Mouse (Mus musculus) 416B (cell line): ENCODE measurements around the gene Cacnb4.

Experiments used
- DNase-seq: peaks from one replicate; pipeline ENCODE4 v3.0.0; 2011; ENCODE audit warnings: low read depth

Gene Cacnb4

GRCm38 (mm10) chr2:52422871-52423610, 253.6 kb downstream of the Cacnb4 start:
- DNase-seq: peak; percentile 18

- no peak for DNase-seq
These were observed 255.4 kb downstream of the Cacnb4 start for GRCm38 (mm10) chr2:52421197-52421596.

- DNase-seq: peak; percentile 54
These were observed 256.5 kb downstream of the Cacnb4 start for GRCm38 (mm10) chr2:52420001-52420710.

- no peak for DNase-seq
These were observed 257.3 kb downstream of the Cacnb4 start for GRCm38 (mm10) chr2:52419295-52419694.

GRCm38 (mm10) chr2:52412524-52413037, 264.1 kb downstream of the Cacnb4 start:
- DNase-seq: no peak

- peak; percentile 27 for DNase-seq
These were observed 270.2 kb downstream of the Cacnb4 start for GRCm38 (mm10) chr2:52406480-52406879.

GRCm38 (mm10) chr2:52405238-52405637, 271.4 kb downstream of the Cacnb4 start:
- DNase-seq: no peak

- no peak for DNase-seq
These were observed 282.1 kb downstream of the Cacnb4 start for GRCm38 (mm10) chr2:52394529-52394928.

GRCm38 (mm10) chr2:52390415-52390975, 286.1 kb downstream of the Cacnb4 start:
- no peak for DNase-seq

GRCm38 (mm10) chr2:52389975-52390374, 286.7 kb downstream of the Cacnb4 start:
- DNase-seq: no peak

- DNase-seq: no peak
These were observed 290.2 kb downstream of the Cacnb4 start for GRCm38 (mm10) chr2:52386451-52386850.

GRCm38 (mm10) chr2:52386037-52386436, 290.6 kb downstream of the Cacnb4 start:
- DNase-seq: no peak

GRCm38 (mm10) chr2:52378848-52379261, 297.8 kb downstream of the Cacnb4 start:
- peak; percentile 81 for DNase-seq

- DNase-seq: no peak
These were observed 298.2 kb downstream of the Cacnb4 start, which contains the start of gene Neb for GRCm38 (mm10) chr2:52378448-52378804. Neb (minus strand) TSS chr2:52378474.
